Mouse (Mus musculus) frontal cortex, postnatal 36 days (tissue): ENCODE results near the gene Ankrd37.
A peak's percentile ranks its signal among the peaks of the same experiment; 100 is the strongest.

ENCODE experiments used
- DNase-seq, 2 experiments: peaks; one replicate each; pipeline ENCODE4 v3.0.0; 2022; ENCODE audit warnings: low spot score in 2 of 2

The Ankrd37 gene

GRCm38 (mm10) chr8:46005596-46005995, at the start of gene Ankrd37:
Gene Ankrd37 (minus strand): TSS chr8:46005707.
- no peak for DNase-seq

GRCm38 (mm10) chr8:46040260-46040659, 34.8 kb upstream of the Ankrd37 start:
- DNase-seq, result peak; percentile 23 to 35

- DNase-seq, result no peak
These were observed 34.2 kb upstream of the Ankrd37 start for GRCm38 (mm10) chr8:46039666-46040065.

- DNase-seq, result no peak
These were observed 30.7 kb upstream of the Ankrd37 start for GRCm38 (mm10) chr8:46036217-46036616.

- DNase-seq, result no peak
These were observed 18.9 kb upstream of the Ankrd37 start for GRCm38 (mm10) chr8:46024392-46024791.

GRCm38 (mm10) chr8:46022758-46023157, 17.3 kb upstream of the Ankrd37 start:
- no peak for DNase-seq

GRCm38 (mm10) chr8:46022203-46022602, 16.7 kb upstream of the Ankrd37 start:
- peak in 1 of 2 experiments; percentile 15 for DNase-seq

- DNase-seq, result peak; percentile 16 to 32
These were observed 5.5 kb upstream of the Ankrd37 start for GRCm38 (mm10) chr8:46010746-46011680.

- DNase-seq, result no peak
These were observed 4.8 kb upstream of the Ankrd37 start for GRCm38 (mm10) chr8:46010306-46010705.

GRCm38 (mm10) chr8:46007050-46007672, 1.7 kb upstream of the Ankrd37 start:
- DNase-seq, result no peak

- DNase-seq, result peak; percentile 98 to 99
These were observed 5.5 kb downstream of the Ankrd37 start for GRCm38 (mm10) chr8:45999784-46000705.

- peak; percentile 44 for DNase-seq
These were observed 6.2 kb downstream of the Ankrd37 start, which contains the start of gene Lrp2bp for GRCm38 (mm10) chr8:45999138-45999783. Gene Lrp2bp (plus strand): TSS chr8:45999303.

GRCm38 (mm10) chr8:45998228-45998627, 7.3 kb downstream of the Ankrd37 start:
- DNase-seq, result no peak

GRCm38 (mm10) chr8:45995576-45995975, 9.9 kb downstream of the Ankrd37 start:
- no peak for DNase-seq

- no peak for DNase-seq
These were observed 11.4 kb downstream of the Ankrd37 start for GRCm38 (mm10) chr8:45994111-45994510.

- no peak for DNase-seq
These were observed 14.7 kb downstream of the Ankrd37 start for GRCm38 (mm10) chr8:45990631-45991310.

GRCm38 (mm10) chr8:45988189-45988588, 17.3 kb downstream of the Ankrd37 start:
- no peak for DNase-seq

GRCm38 (mm10) chr8:45986665-45987064, 18.8 kb downstream of the Ankrd37 start:
- no peak for DNase-seq

- no peak for DNase-seq
These were observed 29.6 kb downstream of the Ankrd37 start for GRCm38 (mm10) chr8:45975837-45976468.
